In the genomic region with DNA sequence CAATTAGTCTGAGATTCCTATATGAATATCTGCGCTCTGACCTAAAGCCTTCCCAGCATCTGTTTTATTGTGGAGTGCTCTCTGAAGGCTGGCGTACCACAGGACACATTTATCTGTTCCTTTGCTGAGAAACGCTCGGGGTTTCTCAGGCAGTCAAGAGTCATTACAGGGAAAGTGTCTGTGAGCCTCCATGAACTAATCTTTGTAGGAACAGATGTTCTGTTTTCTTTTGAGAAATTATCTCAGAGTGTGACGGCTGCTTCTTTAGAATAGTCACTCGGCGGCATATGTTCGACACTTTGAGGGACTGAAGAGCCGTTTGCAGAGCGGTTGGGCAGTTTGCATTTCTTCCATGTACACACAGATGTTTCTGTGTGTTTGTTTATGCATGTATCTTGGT, we compare ENCODE assay signal across 22 mouse cellular contexts.
A peak's percentile ranks its signal among the peaks of the same experiment; 100 is the strongest.
DNase-seq lines count a peak whose midpoint lies in the region; ATAC-seq and TF ChIP-seq lines count a peak whose summit lies in the region.
"Had no signal": no experiment of that assay in that cellular context is flagged by ENCODE, and none has a peak within 500 bp of the region (broad histone marks: within the 10 kb centered on the region; RNA-seq: fewer than 3 reads in every experiment).

No protein-coding gene starts in this region.

- 30% methylated on average over 10 of the region's 10 CpGs for WGBS in heart, embryonic 11.5 days (ENCODE audit: insufficient replicate concordance)
- WGBS in lung, embryonic 14.5 days = 30% methylated on average over 10 of the region's 10 CpGs
- 54% methylated on average over 10 of the region's 10 CpGs for whole genome bisulfite sequencing in lung, postnatal 0 days

- no peaks in the 10 kb centered on the region for H3K36me3 ChIP-seq in heart, embryonic 11.5 days (ENCODE audit: control insufficient read depth, insufficient read depth, low read length)
- H3K36me3 ChIP-seq in lung, embryonic 14.5 days (ENCODE audit: insufficient read depth) = no peaks in the 10 kb centered on the region
- no peaks in the 10 kb centered on the region for H3K36me3 ChIP-seq in lung, postnatal 0 days (ENCODE audit: insufficient read depth, low read length)
- H3K36me3 ChIP-seq: forebrain, embryonic 10.5 days; heart, embryonic 15.5 days; liver, embryonic 13.5 days had no signal

- peak; percentile 45 for DNase-seq in heart, adult 11 months
- DNase-seq in lung, embryonic 14.5 days = peak; percentile 63
- DNase-seq in lung, postnatal 0 days (ENCODE audit: low spot score) = no peak
- peak; percentile 2 for DNase-seq in testis, postnatal 14 days (ENCODE audit: low spot score)
- no peak for DNase-seq in testis, postnatal 10 days (ENCODE audit: low spot score)
- DNase-seq in cerebellum, postnatal 36 days = no peak
- DNase-seq: adrenal gland, adult 8-10 months; cerebellum, adult 2 months; cerebellum, postnatal 25 days; gastrocnemius, postnatal 14 days; heart, adult 18-20 months; kidney, adult 2 months; layer of hippocampus, adult 9-11 months; liver, embryonic 13.5 days; lung, adult 2 months; lung, postnatal 36 days had no signal

- no peak for ATAC-seq in heart, embryonic 11.5 days (replicated peaks; ENCODE audit: insufficient number of reproducible peaks, low FRiP score, low TSS enrichment)
- ATAC-seq in lung, embryonic 14.5 days (ENCODE audit: insufficient read depth) = no peak
- ATAC-seq in lung, postnatal 0 days = no peak
- ATAC-seq: hindbrain, embryonic 16.5 days had no signal

- no peak overlapping the region for H3K9ac ChIP-seq in heart, embryonic 11.5 days (ENCODE audit: low read depth, low read length)
- no peak overlapping the region for H3K9ac ChIP-seq in lung, embryonic 14.5 days
- no peak overlapping the region for H3K9ac ChIP-seq in lung, postnatal 0 days (replicated peaks; ENCODE audit: low read depth)
- H3K9ac ChIP-seq: heart, embryonic 15.5 days; liver, embryonic 13.5 days had no signal

- H3K9me3 ChIP-seq in heart, embryonic 11.5 days (replicated peaks; ENCODE audit: control insufficient read depth, low read length) = no peaks in the 10 kb centered on the region
- no peaks in the 10 kb centered on the region for H3K9me3 ChIP-seq in lung, embryonic 14.5 days (ENCODE audit: low read depth, low read length)
- no peaks in the 10 kb centered on the region for H3K9me3 ChIP-seq in lung, postnatal 0 days (ENCODE audit: low read length)
- H3K9me3 ChIP-seq: forebrain, embryonic 10.5 days; heart, embryonic 15.5 days; liver, embryonic 13.5 days; megakaryocyte, embryonic 14.5 days had no signal

- peaks cover 5% of the 10 kb centered on the region; the same call in 1 of the 2 replicates for H3K4me1 ChIP-seq in heart, embryonic 11.5 days (ENCODE audit: control insufficient read depth, insufficient read depth, low read length)
- peaks cover 9% of the 10 kb centered on the region for H3K4me1 ChIP-seq in lung, embryonic 14.5 days (ENCODE audit: insufficient read depth)
- H3K4me1 ChIP-seq in lung, postnatal 0 days (ENCODE audit: insufficient read depth, low read depth, low read length) = peaks cover 4% of the 10 kb centered on the region; the same call in 1 of the 2 replicates
- H3K4me1 ChIP-seq: liver, embryonic 13.5 days had no signal

- no peak overlapping the region for H3K27ac ChIP-seq in heart, embryonic 11.5 days (ENCODE audit: low read depth, low read length)
- no peak overlapping the region for H3K27ac ChIP-seq in lung, embryonic 14.5 days (ENCODE audit: low read depth)
- no peak overlapping the region for H3K27ac ChIP-seq in lung, postnatal 0 days (ENCODE audit: low read length)
- H3K27ac ChIP-seq: kidney, postnatal 0 days; liver, embryonic 13.5 days had no signal

- H3K4me2 ChIP-seq in heart, embryonic 11.5 days = no peak overlapping the region
- H3K4me2 ChIP-seq in lung, embryonic 14.5 days = no peak overlapping the region
- H3K4me2 ChIP-seq in lung, postnatal 0 days (replicated peaks; ENCODE audit: low read depth, low read length) = no peak overlapping the region
- H3K4me2 ChIP-seq: heart, embryonic 15.5 days; liver, embryonic 13.5 days had no signal

- H3K27me3 ChIP-seq in heart, embryonic 11.5 days (ENCODE audit: control insufficient read depth, insufficient read depth, low read length) = no peaks in the 10 kb centered on the region
- H3K27me3 ChIP-seq in lung, embryonic 14.5 days (ENCODE audit: insufficient read depth, low read length) = no peaks in the 10 kb centered on the region
- no peaks in the 10 kb centered on the region for H3K27me3 ChIP-seq in lung, postnatal 0 days (replicated peaks; ENCODE audit: insufficient read depth, low read length)
- H3K27me3 ChIP-seq: heart, embryonic 15.5 days; liver, embryonic 13.5 days had no signal

- TF ChIP-seq CTCF in lung, embryonic 14.5 days (IDR thresholded peaks at IDR 0.05; ENCODE audit: low read depth) = no peak
- no peak for TF ChIP-seq CTCF in lung, postnatal 0 days (IDR thresholded peaks at IDR 0.05)

- no peak overlapping the region for H3K4me3 ChIP-seq in heart, embryonic 11.5 days (ENCODE audit: low read depth, low read length)
- no peak overlapping the region for H3K4me3 ChIP-seq in lung, embryonic 14.5 days (ENCODE audit: low read depth, low read length)
- no peak overlapping the region for H3K4me3 ChIP-seq in lung, postnatal 0 days (ENCODE audit: low read depth, low read length)
- H3K4me3 ChIP-seq: forebrain, embryonic 10.5 days; heart, embryonic 15.5 days; liver, embryonic 13.5 days; megakaryocyte, embryonic 14.5 days had no signal

- TF ChIP-seq EP300 in lung, postnatal 0 days (IDR thresholded peaks at IDR 0.05) = no peak

Comparison
In these comparisons a context has a peak if more than half of its experiments do, and no peak if none do; other contexts are left out.
1. DNase-seq: peak in heart, adult 11 months (single experiment), lung, embryonic 14.5 days (single experiment) and testis, postnatal 14 days (single experiment); none in lung, postnatal 0 days (single experiment), testis, postnatal 10 days (single experiment) and cerebellum, postnatal 36 days (0 of 2).